Comparison of ENCODE assay signal across 14 mouse cellular contexts in the genomic region with DNA sequence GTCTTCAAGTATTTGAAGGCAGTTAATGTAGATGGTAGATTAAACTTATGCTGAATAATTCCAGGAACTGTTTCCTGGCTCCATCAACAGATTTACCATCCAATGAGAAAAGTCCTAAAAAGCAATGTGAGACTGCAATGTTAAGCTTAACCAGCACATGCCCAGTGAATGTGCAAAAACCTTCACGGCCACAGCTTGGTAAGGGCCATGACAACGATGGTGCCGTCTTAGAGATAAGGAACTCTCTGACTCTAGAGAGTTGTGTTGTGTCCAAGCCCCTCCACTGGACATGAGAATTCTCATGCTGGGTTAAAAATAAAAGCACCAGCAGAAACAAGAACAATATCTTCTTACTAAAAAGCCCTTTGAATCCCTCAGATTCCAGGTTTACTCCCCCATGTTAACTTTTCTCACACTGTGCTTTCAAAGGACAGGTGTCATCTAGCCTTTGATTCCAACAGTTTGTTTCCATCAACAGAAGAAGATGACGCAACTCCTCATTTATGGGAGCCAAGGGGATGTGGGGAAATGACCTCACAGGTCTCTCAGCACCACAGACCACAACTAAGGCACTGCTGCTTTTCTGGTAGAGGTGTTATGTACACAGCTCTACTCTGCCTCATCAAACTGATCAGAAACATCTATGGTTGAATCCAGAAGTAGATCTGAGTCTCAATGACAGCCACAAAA.
DNase-seq lines count a peak whose midpoint lies in the region; ATAC-seq and TF ChIP-seq lines count a peak whose summit lies in the region.
"Had no signal": no experiment of that assay in that cellular context is flagged by ENCODE, and none has a peak within 500 bp of the region (broad histone marks: within the 10 kb centered on the region; RNA-seq: fewer than 3 reads in every experiment).

No protein-coding gene starts in this region.

- H3K4me3 ChIP-seq in left cerebral cortex, adult 2 months = no peak overlapping the region
- no peak overlapping the region for H3K4me3 ChIP-seq in forebrain, embryonic 11.5 days (ENCODE audit: low read depth, low read length)
- H3K4me3 ChIP-seq: hindbrain, embryonic 12.5 days; limb, embryonic 13.5 days; midbrain, embryonic 10.5 days had no signal

- TF ChIP-seq CTCF in left cerebral cortex, adult 2 months (IDR thresholded peaks at IDR 0.05) = no peak

- no peaks in the 10 kb centered on the region for H3K9me3 ChIP-seq in forebrain, embryonic 11.5 days (ENCODE audit: control insufficient read depth, low read length)
- H3K9me3 ChIP-seq: hindbrain, embryonic 12.5 days; limb, embryonic 13.5 days; midbrain, embryonic 10.5 days had no signal

- H3K4me2 ChIP-seq in forebrain, embryonic 11.5 days (ENCODE audit: low read depth, low read length, severe bottlenecking) = no peak overlapping the region
- H3K4me2 ChIP-seq: hindbrain, embryonic 12.5 days; limb, embryonic 13.5 days had no signal

- WGBS in forebrain, embryonic 11.5 days = 94% methylated on average over 4 of the region's 4 CpGs

- no peaks in the 10 kb centered on the region for H3K27me3 ChIP-seq in forebrain, embryonic 11.5 days (ENCODE audit: control insufficient read depth, insufficient read depth, low read length)
- H3K27me3 ChIP-seq: hindbrain, embryonic 12.5 days; limb, embryonic 13.5 days had no signal

- H3K9ac ChIP-seq in forebrain, embryonic 11.5 days (ENCODE audit: low read length) = no peak overlapping the region
- H3K9ac ChIP-seq: hindbrain, embryonic 12.5 days; limb, embryonic 13.5 days had no signal

- ATAC-seq in granulocyte monocyte progenitor cell, adult 5-6 weeks (replicated peaks; ENCODE audit: poor library complexity, severe bottlenecking) = peak; percentile 71
- no peak for ATAC-seq in frontal cortex, adult (ENCODE audit: low TSS enrichment)
- ATAC-seq in forebrain, embryonic 11.5 days (replicated peaks; ENCODE audit: low FRiP score) = no peak

- DNase-seq in heart, adult 11 months = peak; percentile 91
- no peak for DNase-seq in heart, postnatal 25 days (ENCODE audit: low spot score)
- no peak for DNase-seq in left cerebral cortex, adult 2 months (ENCODE audit: extremely low spot score in 1 of 2, low spot score in 2 of 2)
- DNase-seq in left cerebral cortex, postnatal 10 days (ENCODE audit: extremely low spot score in 1 of 2, low spot score in 2 of 2) = no peak
- peak; percentile 19 for DNase-seq in 3134 (ENCODE audit: extremely low read depth, insufficient read length, low spot score)
- DNase-seq in forebrain, embryonic 11.5 days (ENCODE audit: low spot score) = no peak
- DNase-seq: cerebellum, postnatal 10 days; kidney, adult 9 months; thymus, adult 2 months had no signal

- H3K4me1 ChIP-seq in forebrain, embryonic 11.5 days (replicated peaks; ENCODE audit: control insufficient read depth, insufficient read depth, low read length) = no peaks in the 10 kb centered on the region
- H3K4me1 ChIP-seq: hindbrain, embryonic 12.5 days had no signal

- 0 out of 2 replicates have a peak overlapping the region, but pooled peaks have one; percentile 9 for H3K27ac ChIP-seq in left cerebral cortex, adult 2 months
- H3K27ac ChIP-seq in forebrain, embryonic 11.5 days (ENCODE audit: low read depth, low read length) = no peak overlapping the region
- H3K27ac ChIP-seq: hindbrain, embryonic 12.5 days; limb, embryonic 13.5 days; midbrain, embryonic 10.5 days had no signal

- no peaks in the 10 kb centered on the region; the same call in 1 of the 2 replicates for H3K36me3 ChIP-seq in forebrain, embryonic 11.5 days (ENCODE audit: control insufficient read depth, insufficient read depth, low read length)
- H3K36me3 ChIP-seq: hindbrain, embryonic 12.5 days; limb, embryonic 13.5 days; midbrain, embryonic 10.5 days had no signal

- intact Hi-C loops in heart, postnatal 25 days (cut with DNase I) = loop anchor here (5.0 kb wide), 1 partner anchor 142 kb away; no protein-coding TSS in a partner anchor
- intact Hi-C loops in left cerebral cortex, adult 2 months (cut with DNase I) = loop anchor here (5.0 kb wide), 2 partner anchors 72 to 137 kb away; no protein-coding TSS in a partner anchor
- intact Hi-C loops in left cerebral cortex, postnatal 10 days (cut with DNase I) = no loop called here

Comparison
In these comparisons a context has a peak if more than half of its experiments do, and no peak if none do; other contexts are left out.
1. DNase-seq: peak in heart, adult 11 months (single experiment) and 3134 (single experiment); none in heart, postnatal 25 days (single experiment), left cerebral cortex, adult 2 months (0 of 2), left cerebral cortex, postnatal 10 days (0 of 2) and forebrain, embryonic 11.5 days (single experiment).